Mouse (Mus musculus) kidney, postnatal 4 days (tissue): ENCODE results near the gene Tsen54.
"Not testable (repeated sequence)": the region's sequence is repeated elsewhere in the genome, so short reads cannot be mapped to it uniquely, and the experiment has no call there.

ENCODE experiments used
- DNase-seq, 2 experiments: peaks; one replicate each; pipeline ENCODE4 v3.0.0; 2021; ENCODE audit warnings: mixed read lengths in 2 of 2

Gene Tsen54

DNA sequence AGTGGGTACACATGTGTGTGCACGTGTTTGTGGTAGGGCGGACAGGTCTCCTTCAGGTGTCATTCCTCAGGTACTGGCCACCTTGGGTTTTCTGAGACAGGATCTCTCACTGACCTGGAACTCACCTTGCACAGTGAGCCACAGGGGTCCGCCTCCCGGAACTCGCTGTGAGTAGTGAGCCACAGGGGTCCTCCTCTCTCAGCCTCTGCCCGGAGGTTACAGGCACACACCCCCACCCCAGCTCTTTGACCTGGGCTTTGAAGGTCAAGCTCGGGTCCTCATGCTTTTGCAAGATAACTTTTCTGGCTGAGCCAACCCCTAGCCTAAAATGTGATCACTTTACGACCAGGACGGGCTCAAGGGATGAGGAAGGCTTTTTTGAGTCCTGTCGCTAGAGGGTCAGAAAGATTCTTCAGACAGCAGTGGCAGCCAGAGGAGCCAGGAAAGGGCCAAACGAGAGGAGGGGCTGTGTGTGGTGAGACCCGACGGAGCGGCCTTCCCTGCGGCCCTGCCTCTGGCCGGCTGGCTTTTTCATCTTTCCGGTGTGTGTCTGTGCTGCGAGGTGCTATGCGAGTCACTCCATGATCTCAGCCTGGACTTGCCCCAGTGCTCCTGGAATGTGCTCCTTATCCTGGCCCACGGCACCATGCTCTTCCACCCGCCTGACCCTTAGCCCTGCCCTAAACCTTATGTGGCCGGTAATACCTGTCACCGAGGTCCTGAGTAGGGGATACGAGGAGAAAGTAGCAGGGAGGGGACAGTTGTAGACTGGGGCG, 16.2 kb downstream of the Tsen54 start:
- DNase-seq, result peak in 1 of 2 experiments; percentile 62

DNA sequence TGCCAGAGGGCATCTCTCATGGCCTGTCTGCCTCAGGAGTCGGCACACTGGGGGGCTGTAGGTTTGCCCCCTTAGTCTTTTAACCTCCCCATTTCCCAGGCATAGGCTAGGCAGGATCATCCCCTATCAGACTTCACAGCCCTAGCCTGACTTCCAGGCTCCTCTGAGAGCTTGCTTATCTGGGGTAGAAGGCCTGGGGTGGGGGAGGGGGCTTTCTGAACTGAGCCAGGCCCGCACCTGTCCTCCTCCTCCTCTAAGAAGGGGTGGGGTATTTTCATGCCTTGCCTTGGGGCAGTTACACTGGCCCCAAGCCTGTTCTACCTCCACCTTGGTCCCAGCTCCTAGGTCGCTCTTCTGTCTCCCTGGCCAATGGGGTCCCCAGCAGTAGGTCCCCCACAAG, 17.0 kb downstream of the Tsen54 start:
- DNase-seq, result no peak

GRCm38 (mm10) chr11:115832064-115832463, 17.5 kb downstream of the Tsen54 start:
- DNase-seq, result peak in 1 of 2 experiments; percentile 24

DNA sequence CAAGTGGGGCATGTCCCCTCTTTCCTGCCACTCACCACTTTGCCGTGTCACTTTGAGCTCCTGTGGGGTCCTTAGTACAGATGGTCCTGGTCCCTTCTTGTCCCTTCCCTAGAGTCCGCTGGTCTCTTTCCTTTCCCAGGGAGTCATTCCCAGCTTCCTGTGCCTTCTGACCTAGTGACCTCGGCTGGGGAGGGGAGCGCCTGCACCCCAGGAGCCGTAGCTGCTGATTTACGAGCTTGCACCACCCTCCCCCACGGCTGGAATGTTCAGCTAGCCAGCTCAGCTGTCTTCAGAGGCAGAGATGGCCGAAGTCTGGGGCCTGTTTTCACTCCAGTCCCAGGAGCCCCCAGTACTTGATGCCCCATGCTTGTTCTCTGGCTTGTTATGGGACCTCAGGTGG, 18.0 kb downstream of the Tsen54 start:
- peak; percentile 91 to 94 for DNase-seq

DNA sequence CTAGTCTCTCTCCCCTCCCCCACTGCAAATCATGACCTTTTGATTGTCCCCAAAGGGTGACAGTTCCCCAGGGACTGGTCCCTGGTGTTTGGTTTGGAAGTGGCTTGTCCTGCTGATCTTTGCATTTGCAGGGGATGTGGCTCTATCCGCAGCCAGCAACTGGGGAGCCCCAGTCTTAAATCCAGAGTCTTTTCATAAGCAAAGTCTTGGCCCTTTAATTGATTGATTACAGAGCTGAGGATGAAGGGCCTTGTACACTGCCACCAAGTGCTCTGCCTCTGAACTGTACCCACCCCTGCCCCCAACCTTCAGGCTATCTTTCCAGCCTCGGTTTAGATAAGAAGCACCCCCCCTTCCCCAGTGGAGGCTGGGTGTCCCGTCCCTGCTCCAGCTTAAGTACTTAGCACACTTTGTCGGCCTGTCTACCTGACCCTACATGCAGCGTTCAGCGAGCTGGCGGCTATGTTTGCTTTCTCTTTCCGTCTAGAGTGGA, 18.5 kb downstream of the Tsen54 start:
- DNase-seq, result peak; percentile 51 to 67

- peak in 1 of 2 experiments; percentile 31 for DNase-seq
Observed at GRCm38 (mm10) chr11:115834033-115834432, 19.5 kb downstream of the Tsen54 start.

- DNase-seq, result peak; percentile 31 to 53
Observed at GRCm38 (mm10) chr11:115836656-115837395, 22.3 kb downstream of the Tsen54 start.

GRCm38 (mm10) chr11:115837606-115838345, 23.3 kb downstream of the Tsen54 start:
- DNase-seq, result peak in 1 of 2 experiments; percentile 34

GRCm38 (mm10) chr11:115838895-115839311, 24.4 kb downstream of the Tsen54 start:
- peak; percentile 24 to 43 for DNase-seq

DNA sequence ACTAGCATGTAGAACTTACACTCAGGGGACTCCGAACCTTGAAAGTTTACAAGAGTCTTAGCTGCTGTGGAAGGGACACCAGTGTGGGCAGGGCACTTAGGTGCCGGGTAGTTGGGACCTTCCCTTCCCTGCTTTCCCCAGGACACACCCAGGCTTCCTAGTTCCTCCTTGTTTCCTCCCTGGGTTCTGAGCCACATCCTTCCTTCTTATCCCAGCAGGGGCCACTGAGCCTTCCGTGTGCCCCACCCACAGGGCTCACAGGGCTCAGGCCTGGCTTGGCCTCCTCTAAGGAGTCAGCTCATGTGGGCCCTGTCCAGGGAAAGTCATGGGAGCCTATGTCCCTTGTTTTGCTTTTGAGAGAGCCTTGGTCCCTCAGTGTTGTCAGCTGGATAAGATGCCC, 25.2 kb downstream of the Tsen54 start:
- no peak for DNase-seq

DNA sequence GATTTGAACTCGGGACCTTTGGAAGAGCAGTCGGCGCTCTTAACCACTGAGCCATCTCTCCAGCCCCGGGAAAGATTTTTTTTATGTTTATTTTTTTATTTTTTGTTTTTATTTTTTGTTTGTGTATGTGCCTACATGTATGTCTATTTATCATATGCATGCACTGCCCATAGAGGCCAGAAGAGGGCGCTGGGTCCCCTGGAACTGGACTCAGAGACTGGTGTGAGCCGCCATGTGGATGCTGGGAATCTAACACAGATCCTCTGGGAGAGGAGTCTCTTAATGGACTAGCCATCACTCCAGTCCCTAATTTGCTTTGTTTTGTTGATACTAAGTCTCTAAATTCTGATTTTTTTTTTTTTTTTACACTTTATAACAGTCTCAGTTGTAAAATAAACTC, 26.5 kb downstream of the Tsen54 start:
- DNase-seq, result no peak

GRCm38 (mm10) chr11:115841961-115842550, 27.5 kb downstream of the Tsen54 start:
- DNase-seq, result peak; percentile 52 to 64

- DNase-seq, result no peak
Observed at GRCm38 (mm10) chr11:115843141-115843890, 28.8 kb downstream of the Tsen54 start.

GRCm38 (mm10) chr11:115843891-115844239, 29.3 kb downstream of the Tsen54 start:
- peak; percentile 71 to 84 for DNase-seq

GRCm38 (mm10) chr11:115844240-115844639, 29.7 kb downstream of the Tsen54 start:
- DNase-seq, result peak; percentile 58 to 76

DNA sequence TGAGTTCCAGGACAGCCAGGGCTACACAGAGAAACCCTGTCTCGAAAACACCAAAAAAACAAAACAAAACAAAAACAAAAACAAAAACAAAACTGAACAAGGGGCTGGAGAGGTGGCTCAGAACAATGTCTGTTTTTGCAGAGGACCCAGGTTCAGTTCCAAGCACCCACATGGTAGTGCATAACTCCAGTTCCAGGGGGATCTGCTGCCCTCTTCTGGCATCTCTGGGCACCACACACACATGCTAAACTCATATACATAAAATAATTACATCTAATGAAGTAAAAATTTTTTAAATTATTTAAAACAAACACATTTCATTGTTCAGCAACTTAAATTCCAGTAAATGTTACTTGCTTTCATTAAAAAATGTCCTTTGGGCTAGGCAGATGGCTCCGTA, 31.3 kb downstream of the Tsen54 start:
- no peak for DNase-seq

DNA sequence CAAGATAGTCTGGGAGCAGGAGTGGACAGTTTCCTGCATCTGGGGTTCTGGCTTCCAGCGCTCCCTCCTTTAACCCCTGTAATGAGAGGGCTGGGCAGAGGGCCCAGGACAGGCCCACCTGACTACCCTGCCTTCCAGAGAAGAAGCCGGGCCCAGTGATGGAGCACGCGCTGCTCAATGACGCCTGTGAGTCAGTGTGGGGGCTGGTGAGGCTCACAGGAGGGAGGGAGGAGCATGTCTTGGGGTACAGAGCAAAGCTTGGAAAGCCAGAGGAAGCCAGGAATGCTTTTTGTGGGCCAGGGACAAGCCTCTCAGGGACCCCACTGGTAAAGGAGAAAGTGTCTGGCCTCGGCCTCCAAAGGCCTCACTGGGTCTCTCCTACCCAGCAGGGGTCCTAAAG, 40.1 kb downstream of the Tsen54 start:
- no peak for DNase-seq

GRCm38 (mm10) chr11:115857146-115857545, 42.6 kb downstream of the Tsen54 start:
- not testable (repeated sequence) for DNase-seq

GRCm38 (mm10) chr11:115857936-115858335, 43.4 kb downstream of the Tsen54 start:
- DNase-seq, result peak in 1 of 2 experiments; percentile 36

DNA sequence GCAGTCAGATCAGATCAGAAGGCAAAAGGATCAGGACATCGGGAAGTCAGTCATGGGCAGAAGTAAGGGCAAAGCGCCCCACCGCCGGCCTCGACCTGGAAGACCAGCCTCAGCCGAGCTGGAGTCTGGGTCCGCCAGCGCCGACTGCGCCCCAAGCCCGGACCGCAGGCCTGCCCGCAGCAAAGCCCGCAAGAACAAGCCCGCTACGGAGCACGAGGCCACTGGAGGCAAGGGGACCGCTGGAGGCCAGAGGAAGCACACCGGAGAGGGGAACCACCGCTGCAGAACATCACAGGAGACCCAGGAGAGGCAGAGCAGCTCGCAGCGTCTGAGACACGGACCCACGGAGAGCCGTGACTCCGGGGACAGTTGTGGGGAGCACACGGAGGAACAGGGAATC, 43.8 kb downstream of the Tsen54 start, which contains the start of gene Myo15b:
Gene Myo15b (plus strand): TSS at position 53 of the 400 bp plus-strand sequence.
- DNase-seq, result peak in 1 of 2 experiments; percentile 36

DNA sequence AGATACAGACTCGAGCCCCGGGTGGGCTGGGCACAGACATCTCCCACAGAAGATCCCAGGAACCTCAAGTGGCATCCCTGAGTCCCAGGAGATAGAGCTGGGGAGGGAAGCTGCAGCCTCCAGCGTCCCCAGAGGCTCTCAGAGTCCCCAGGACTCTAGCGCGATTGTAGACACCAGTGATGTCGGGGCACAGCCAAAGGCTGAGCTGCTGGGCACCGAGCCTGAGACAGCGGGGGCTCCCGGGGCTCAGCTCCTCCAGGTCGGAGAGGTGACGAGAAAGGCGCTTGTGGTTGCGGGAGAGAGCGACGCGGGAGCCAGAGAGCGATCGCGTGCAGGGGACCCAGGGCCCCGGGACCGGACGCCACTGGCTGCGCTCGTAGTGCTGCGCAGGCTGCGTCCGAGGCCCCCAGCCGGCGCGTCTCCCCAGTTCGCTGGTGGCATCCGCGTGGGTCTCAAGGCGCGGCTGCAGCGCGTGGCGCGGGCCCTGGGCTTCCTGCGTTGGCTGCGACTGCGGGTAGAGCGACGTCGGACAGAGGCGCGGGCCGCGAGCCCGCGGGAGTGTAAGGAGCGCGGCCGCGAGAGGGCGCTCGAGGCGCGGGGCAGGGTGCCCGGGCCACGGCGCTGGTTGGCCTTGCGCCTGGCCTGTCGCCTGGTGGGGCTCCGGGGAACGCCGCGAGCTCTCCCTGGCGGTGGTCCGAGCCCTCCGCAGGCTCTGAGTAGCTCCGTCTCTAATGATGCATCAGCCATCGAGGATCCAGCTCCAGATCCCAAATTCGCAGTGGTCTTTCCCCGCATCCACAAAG, 44.8 kb downstream of the Tsen54 start:
- DNase-seq, result peak; percentile 94 to 95
